Mouse (Mus musculus) R1 (cell line): Measurements from ENCODE around the gene Fbxo33.
A peak's percentile ranks its signal among the peaks of the same experiment; 100 is the strongest.
"Not testable (repeated sequence)": the region's sequence is repeated elsewhere in the genome, so short reads cannot be mapped to it uniquely, and the experiment has no call there.

ENCODE experiments used
- DNase-seq: peaks from one replicate; pipeline ENCODE4 v3.0.0-alpha.2; 2018; ENCODE audit warnings: low read depth, low spot score

Gene Fbxo33

GRCm38 (mm10) chr12:59219325-59220225 lies at the start of gene Fbxo33:
Fbxo33 (minus strand) TSS chr12:59219725.
- DNase-seq = peak; percentile 96

- no peak for DNase-seq
Measured at GRCm38 (mm10) chr12:59265942-59266231, 46.4 kb upstream of the Fbxo33 start.

- DNase-seq = peak; percentile 40
Measured at GRCm38 (mm10) chr12:59265207-59265941, 45.8 kb upstream of the Fbxo33 start.

- DNase-seq = no peak
Measured at GRCm38 (mm10) chr12:59262841-59263240, 43.3 kb upstream of the Fbxo33 start.

- no peak for DNase-seq
Measured at GRCm38 (mm10) chr12:59260798-59261197, 41.3 kb upstream of the Fbxo33 start.

- no peak for DNase-seq
Measured at GRCm38 (mm10) chr12:59260362-59260761, 40.8 kb upstream of the Fbxo33 start.

- no peak for DNase-seq
Measured at GRCm38 (mm10) chr12:59259015-59259414, 39.5 kb upstream of the Fbxo33 start.

- DNase-seq = no peak
Measured at GRCm38 (mm10) chr12:59250259-59250827, 30.8 kb upstream of the Fbxo33 start.

- DNase-seq = no peak
Measured at GRCm38 (mm10) chr12:59248969-59249368, 29.4 kb upstream of the Fbxo33 start.

- not testable (repeated sequence) for DNase-seq
Measured at GRCm38 (mm10) chr12:59241031-59241430, 21.5 kb upstream of the Fbxo33 start.

- no peak for DNase-seq
Measured at GRCm38 (mm10) chr12:59238434-59238833, 18.9 kb upstream of the Fbxo33 start.

- DNase-seq = no peak
Measured at GRCm38 (mm10) chr12:59228401-59228800, 8.9 kb upstream of the Fbxo33 start.

GRCm38 (mm10) chr12:59218640-59219321 lies 744 bp downstream of the Fbxo33 start:
- DNase-seq = peak; percentile 64

- peak; percentile 67 for DNase-seq
Measured at GRCm38 (mm10) chr12:59217331-59217730, 2.2 kb downstream of the Fbxo33 start.

GRCm38 (mm10) chr12:59216676-59217266 lies 2.8 kb downstream of the Fbxo33 start:
- DNase-seq = no peak

GRCm38 (mm10) chr12:59216176-59216575 lies 3.3 kb downstream of the Fbxo33 start:
- no peak for DNase-seq

GRCm38 (mm10) chr12:59207814-59208213 lies 11.7 kb downstream of the Fbxo33 start:
- DNase-seq = no peak

GRCm38 (mm10) chr12:59207000-59207390 lies 12.5 kb downstream of the Fbxo33 start:
- DNase-seq = no peak

GRCm38 (mm10) chr12:59206208-59206999 lies 13.1 kb downstream of the Fbxo33 start:
- no peak for DNase-seq

- peak; percentile 51 for DNase-seq
Measured at GRCm38 (mm10) chr12:59205571-59205970, 14.0 kb downstream of the Fbxo33 start.

GRCm38 (mm10) chr12:59199361-59199760 lies 20.2 kb downstream of the Fbxo33 start:
- DNase-seq = peak; percentile 53
